Mouse (Mus musculus) left cerebral cortex, adult 2 months (tissue): ENCODE results near the gene Otud7a. TPM values are rescaled to one million over a fixed set of nuclear protein-coding genes. Genes with fewer than 3 reads are reported as not detected.

Experiments
- DNase-seq, 2 experiments: peaks; one replicate each; pipeline ENCODE4 v3.0.0; 2021 to 2022; ENCODE audit warnings: low spot score in 2 of 2, mixed read lengths in 1 of 2; ENCODE audit errors: extremely low spot score in 1 of 2
- H3K27ac ChIP-seq: fragments of 200-600 bp; 2 replicates; pipeline ENCODE4 v1.8.1; 2022
- H3K4me3 ChIP-seq: fragments of 200-600 bp; 2 replicates; pipeline ENCODE4 v1.8.1; 2022
- CTCF ChIP-seq: fragments of 200-600 bp; IDR thresholded peaks from 2 replicates; pipeline ENCODE4 v1.8.1; 2022; ENCODE audit warnings: antibody characterized with exemption, mild to moderate bottlenecking, moderate library complexity
- intact Hi-C: fragments of 180-260 bp; cut with DNase I; formaldehyde crosslinking; loops from one replicate; pipeline ENCODE4 v1.15.1; 2025
- total RNA-seq, 2 experiments: library from RNA; stranded (reverse); gene quantifications; 2 replicates each; pipeline ENCODE4 v1.2.3; 2021

Gene Otud7a
- total RNA-seq, 2 experiments from 2014 or later = 81.9 to 86.2 TPM

- Histone ChIP-seq H3K4me3 (no peak overlapping the region), H3K27ac (peak overlapping the region; percentile 67)
- no peak for DNase-seq
- TF ChIP-seq CTCF = no peak
- intact Hi-C loops = no loop called here
Observed at GRCm38 (mm10) chr7:63719183-63719944, 274.8 kb downstream of the Otud7a start.

DNA sequence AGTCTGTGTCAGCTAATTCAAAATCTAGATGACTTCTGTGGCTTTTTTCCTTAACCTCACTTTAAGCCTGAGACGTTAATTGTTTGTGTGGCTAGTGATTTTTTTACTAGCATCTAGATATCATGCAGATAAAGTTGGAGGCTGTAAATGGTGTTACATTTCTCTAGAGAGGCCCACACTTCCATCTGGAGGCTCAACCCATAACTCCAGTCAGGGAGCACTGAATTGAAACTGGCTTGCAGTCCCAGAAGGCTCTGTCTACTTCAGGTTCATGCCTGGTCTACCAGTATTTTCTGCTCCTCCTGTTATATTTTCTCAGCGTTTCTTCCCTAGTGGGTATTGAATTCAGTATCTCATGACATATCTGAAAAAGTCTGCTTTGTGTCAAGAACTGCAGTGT is 276.1 kb downstream of the Otud7a start:
- TF ChIP-seq CTCF = no peak
- Histone ChIP-seq H3K27ac (peak overlapping the region; percentile 42; the same call in 1 of the 2 replicates), H3K4me3 (no peak overlapping the region)
- DNase-seq = no peak
- intact Hi-C loops = no loop called here

DNA sequence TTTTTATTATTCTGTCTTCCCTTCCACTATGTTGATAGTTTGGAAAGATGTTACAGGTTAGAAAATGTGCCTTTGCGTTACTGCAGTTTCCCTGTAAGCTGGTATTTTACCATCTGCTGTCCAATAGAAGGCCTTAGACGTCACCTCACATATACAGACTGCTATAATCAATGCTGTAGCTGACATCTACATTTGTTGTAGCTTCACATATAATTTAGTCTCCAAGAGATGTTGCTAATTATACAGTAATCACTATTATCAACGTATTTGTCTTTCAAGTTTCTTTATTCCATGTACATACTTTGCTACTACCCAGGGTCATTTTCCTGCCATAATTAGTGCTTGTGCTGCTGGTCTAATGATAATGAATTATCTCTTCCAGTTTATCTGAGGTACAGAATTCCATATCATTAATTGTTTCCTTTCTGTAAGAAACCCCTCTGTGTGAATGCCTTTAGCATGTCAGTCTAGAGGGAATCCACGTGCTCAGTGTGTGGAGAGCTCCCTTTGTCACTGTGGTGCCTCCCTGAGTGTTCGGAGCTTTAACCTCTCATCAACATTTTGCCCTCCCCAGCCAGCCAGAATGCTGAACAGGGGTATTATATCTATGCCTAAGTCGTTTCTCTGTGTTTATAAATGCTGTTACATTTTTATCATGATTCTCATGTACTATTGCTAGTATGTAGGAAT is 280.6 kb downstream of the Otud7a start:
- intact Hi-C loops = no loop called here
- Histone ChIP-seq H3K27ac (no peak overlapping the region), H3K4me3 (no peak overlapping the region)
- no peak for DNase-seq
- TF ChIP-seq CTCF = no peak

DNA sequence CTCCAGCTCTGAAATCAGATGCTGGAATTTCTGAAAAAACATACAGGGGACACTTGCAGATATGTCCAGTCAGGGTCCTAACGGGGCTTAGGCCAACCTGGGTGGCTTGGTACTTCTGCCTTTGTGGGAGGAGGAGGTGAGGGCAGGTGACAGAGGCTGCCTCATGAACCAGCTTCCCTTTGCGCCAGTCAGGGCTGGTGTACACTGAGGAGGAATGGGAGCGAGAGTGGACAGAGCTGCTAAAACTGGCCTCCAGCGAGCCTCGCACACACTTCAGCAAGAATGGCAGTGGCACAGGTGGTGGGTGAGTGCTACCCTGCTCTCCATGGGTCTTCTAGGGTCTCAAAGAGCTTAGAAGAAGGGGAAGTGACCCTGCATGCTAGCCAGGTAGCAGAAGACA is 285.1 kb downstream of the Otud7a start:
- no peak for DNase-seq
- Histone ChIP-seq H3K4me3 (no peak overlapping the region), H3K27ac (no peak overlapping the region)
- TF ChIP-seq CTCF = no peak
- intact Hi-C loops = no loop called here

DNA sequence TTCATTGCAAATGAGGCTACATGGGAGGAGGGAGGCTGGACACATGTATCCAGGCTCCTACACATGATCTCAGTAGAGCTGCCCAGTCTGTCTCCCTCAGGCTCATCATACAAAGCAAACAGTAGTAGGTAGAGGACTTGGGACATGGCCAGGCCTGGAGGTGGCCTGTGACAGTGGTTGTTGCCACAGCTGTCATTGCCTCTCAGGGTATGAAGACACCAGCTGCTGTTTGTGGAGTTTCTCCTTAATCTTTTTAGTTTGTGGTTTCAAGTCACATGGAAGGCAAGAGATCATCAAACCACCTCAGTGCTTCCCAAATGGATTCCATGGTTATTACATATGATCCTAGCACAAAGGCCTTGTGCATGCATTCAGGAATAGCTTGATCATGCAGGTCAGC is 285.5 kb downstream of the Otud7a start:
- intact Hi-C loops = no loop called here
- TF ChIP-seq CTCF = no peak
- Histone ChIP-seq H3K27ac (no peak overlapping the region), H3K4me3 (no peak overlapping the region)
- peak in 1 of 2 experiments; percentile 23 for DNase-seq

GRCm38 (mm10) chr7:63737725-63738124 is 293.2 kb downstream of the Otud7a start:
- Histone ChIP-seq H3K27ac (no peak overlapping the region), H3K4me3 (no peak overlapping the region)
- intact Hi-C loops = loop anchor here (5.0 kb wide), 1 partner anchor 415 kb away; no protein-coding TSS in a partner anchor
- peak; percentile 59 for TF ChIP-seq CTCF
- DNase-seq = peak in 1 of 2 experiments; percentile 27

GRCm38 (mm10) chr7:63738142-63738541 is 293.6 kb downstream of the Otud7a start:
- no peak overlapping the region for H3K27ac ChIP-seq
- H3K4me3 ChIP-seq = no peak overlapping the region
- intact Hi-C loops = loop anchor here (5.0 kb wide), 1 partner anchor 416 kb away; no protein-coding TSS in a partner anchor
- TF ChIP-seq CTCF = no peak
- DNase-seq = no peak

- Histone ChIP-seq H3K4me3 (no peak overlapping the region), H3K27ac (no peak overlapping the region)
- no peak for TF ChIP-seq CTCF
- intact Hi-C loops = loop anchor here (10.0 kb wide), 1 partner anchor 818 kb away; no protein-coding TSS in a partner anchor
- DNase-seq = no peak
Observed at GRCm38 (mm10) chr7:63743116-63743515, 298.6 kb downstream of the Otud7a start.

- no peak overlapping the region for H3K4me3 ChIP-seq
- intact Hi-C loops = loop anchor here (2.0 to 5.0 kb wide), 3 partner anchors 295 to 575 kb away; no protein-coding TSS in a partner anchor
- peak; percentile 94 for TF ChIP-seq CTCF
- H3K27ac ChIP-seq = no peak overlapping the region
- DNase-seq = no peak
Observed at GRCm38 (mm10) chr7:63752081-63752480, 307.5 kb downstream of the Otud7a start.

DNA sequence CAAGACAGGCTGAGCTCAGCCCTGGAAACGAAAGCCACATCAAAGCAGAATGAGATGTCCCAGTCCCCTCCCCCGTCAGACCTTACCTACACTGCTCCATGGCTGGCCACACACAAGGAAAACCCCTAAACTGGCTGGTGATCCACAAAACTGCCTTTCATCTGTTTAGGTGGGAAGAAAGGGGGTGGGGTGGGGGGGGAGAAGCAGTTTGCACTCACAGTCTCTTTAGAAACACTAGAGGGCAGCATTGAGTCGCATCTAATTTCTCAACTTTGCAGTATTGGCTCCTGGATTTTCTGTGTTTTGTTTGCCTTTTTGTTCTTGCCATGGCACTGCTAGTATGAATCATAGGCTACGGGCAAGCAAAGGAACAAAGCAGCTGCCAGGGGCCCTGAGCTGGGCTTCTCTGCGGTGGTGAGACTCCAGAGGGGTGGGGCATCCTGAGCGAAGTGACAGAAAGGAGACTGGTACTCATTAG is 308.8 kb downstream of the Otud7a start:
- H3K27ac ChIP-seq = peak overlapping the region; percentile 90
- DNase-seq = peak; percentile 53 to 59
- intact Hi-C loops = loop anchor here (2.0 to 5.0 kb wide), 3 partner anchors 294 to 574 kb away; no protein-coding TSS in a partner anchor
- H3K4me3 ChIP-seq = no peak overlapping the region
- peak; percentile 84 for TF ChIP-seq CTCF

- intact Hi-C loops = loop anchor here (1.0 to 5.0 kb wide), 5 partner anchors 104 to 572 kb away; no protein-coding TSS in a partner anchor
- Histone ChIP-seq H3K4me3 (peak overlapping the region; percentile 41), H3K27ac (peak overlapping the region; percentile 90)
- TF ChIP-seq CTCF = no peak
- DNase-seq = peak; percentile 77 to 80
Observed at GRCm38 (mm10) chr7:63754573-63755475, 310.3 kb downstream of the Otud7a start.
